Mouse (Mus musculus) stomach, embryonic 14.5 days (tissue): ENCODE results near the gene Sec24c. TPM values are rescaled to one million over a fixed set of nuclear protein-coding genes. Genes with fewer than 3 reads are reported as not detected.
A peak's percentile ranks its signal among the peaks of the same experiment; 100 is the strongest.

Experiments
- ATAC-seq: fragments of 200-750 bp; cut with Nextera tagmentation; 2 replicates; pipeline ENCODE4 v1.8.0; 2017; ENCODE audit warnings: low read depth, moderate TSS enrichment; ENCODE audit not compliant: insufficient number of reproducible peaks, insufficient read depth, low FRiP score
- H3K27ac ChIP-seq: fragments of 300-500 bp; sonication (generic); 2 replicates; pipeline ENCODE4 v1.5.1; 2014; ENCODE audit warnings: mild to moderate bottlenecking, low read length, moderate library complexity, mixed read lengths
- H3K27me3 ChIP-seq: fragments of 300-500 bp; sonication (generic); 2 replicates; pipeline ENCODE4 v1.6.1; 2014; ENCODE audit warnings: low read length, control low read depth, mixed read lengths; ENCODE audit not compliant: control insufficient read depth, insufficient read depth
- H3K36me3 ChIP-seq: fragments of 300-500 bp; sonication (generic); 2 replicates; pipeline ENCODE4 v1.6.1; 2014; ENCODE audit warnings: mild to moderate bottlenecking, control low read depth, low read length, moderate library complexity, mixed read lengths; ENCODE audit not compliant: control insufficient read depth, insufficient read depth
- H3K4me1 ChIP-seq: fragments of 300-500 bp; sonication (generic); 2 replicates; pipeline ENCODE4 v1.6.1; 2014; ENCODE audit warnings: low read length, control low read depth, mixed read lengths; ENCODE audit not compliant: control insufficient read depth, insufficient read depth
- H3K4me2 ChIP-seq: fragments of 300-500 bp; sonication (generic); replicated peaks from 2 replicates; pipeline ENCODE4 v1.6.1; 2014; ENCODE audit warnings: low read depth, low read length, control low read depth
- H3K4me3 ChIP-seq: fragments of 300-500 bp; sonication (generic); 2 replicates; pipeline ENCODE4 v1.5.1; 2014; ENCODE audit warnings: low read depth, low read length, control low read depth
- H3K9ac ChIP-seq: fragments of 300-500 bp; sonication (generic); replicated peaks from 2 replicates; pipeline ENCODE4 v1.6.1; 2014; ENCODE audit warnings: low read depth, mild to moderate bottlenecking, control low read depth, low read length, moderate library complexity, mixed read lengths
- H3K9me3 ChIP-seq: fragments of 300-500 bp; sonication (generic); 2 replicates; pipeline ENCODE4 v1.6.1; 2016; ENCODE audit warnings: low read depth, low read length, control low read depth; ENCODE audit not compliant: control insufficient read depth
- WGBS: fragments of 180-500 bp; shearing (Covaris S2); extraction: QIAGEN DNeasy Blood & Tissue Kit; methylation state at CpG from one replicate; pipeline ENCODE4 v1.1.7; 2014; 5-methylcytosine and 5-hydroxymethylcytosine counted together
- polyA plus RNA-seq: library from polyadenylated mRNA; unstranded; fragments of >200 nt; fragmentation: Nextera tagmentation; extraction: Ambion mirVana; gene quantifications from 2 replicates; pipeline ENCODE4 v1.2.1, GENCODE M21; 2014

Gene Sec24c
- polyA plus RNA-seq, 1 experiment from 2014 or later = 88.1 TPM

DNA sequence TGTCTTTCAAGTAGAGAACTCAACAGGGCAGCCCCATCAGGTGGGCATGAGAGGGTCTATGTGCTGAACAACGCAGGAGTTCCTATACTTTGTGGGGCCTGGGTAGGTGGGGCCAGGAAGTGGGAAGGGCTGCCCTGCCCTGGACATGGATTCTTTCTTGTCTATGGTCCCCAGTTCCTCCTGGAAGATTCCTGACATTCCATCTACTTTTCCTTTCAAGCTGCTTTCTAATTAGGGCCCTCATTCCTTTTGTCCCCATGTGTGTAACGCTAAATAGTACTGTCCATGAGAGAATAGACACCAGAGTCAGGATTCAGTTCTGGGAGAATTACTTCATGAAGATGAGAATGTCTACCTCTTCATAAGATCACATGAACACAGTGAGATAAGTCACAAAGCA is 10.5 kb upstream of the Sec24c start:
- no peak for ATAC-seq
- no peak overlapping the region for H3K27ac ChIP-seq
- 0 out of 2 replicates have a peak, but pooled peaks cover 8% of the 10 kb centered on the region for H3K4me1 ChIP-seq
- H3K4me3 ChIP-seq = no peak overlapping the region
- H3K9me3 ChIP-seq = no peaks in the 10 kb centered on the region
- H3K27me3 ChIP-seq = no peaks in the 10 kb centered on the region
- H3K4me2 ChIP-seq = no peak overlapping the region
- no peaks in the 10 kb centered on the region for H3K36me3 ChIP-seq
- WGBS = 49% methylated on average over 2 of the region's 2 CpGs
- no peak overlapping the region for H3K9ac ChIP-seq

GRCm38 (mm10) chr14:20664436-20664835 is 9.7 kb upstream of the Sec24c start:
- Histone ChIP-seq H3K4me1 (0 out of 2 replicates have a peak, but pooled peaks cover 8% of the 10 kb centered on the region), H3K27ac (no peak overlapping the region), H3K36me3 (no peaks in the 10 kb centered on the region), H3K9me3 (no peaks in the 10 kb centered on the region), H3K4me3 (no peak overlapping the region), H3K27me3 (no peaks in the 10 kb centered on the region), H3K9ac (no peak overlapping the region), H3K4me2 (no peak overlapping the region)
- no peak for ATAC-seq
- 57% methylated on average over 3 of the region's 3 CpGs for WGBS

DNA sequence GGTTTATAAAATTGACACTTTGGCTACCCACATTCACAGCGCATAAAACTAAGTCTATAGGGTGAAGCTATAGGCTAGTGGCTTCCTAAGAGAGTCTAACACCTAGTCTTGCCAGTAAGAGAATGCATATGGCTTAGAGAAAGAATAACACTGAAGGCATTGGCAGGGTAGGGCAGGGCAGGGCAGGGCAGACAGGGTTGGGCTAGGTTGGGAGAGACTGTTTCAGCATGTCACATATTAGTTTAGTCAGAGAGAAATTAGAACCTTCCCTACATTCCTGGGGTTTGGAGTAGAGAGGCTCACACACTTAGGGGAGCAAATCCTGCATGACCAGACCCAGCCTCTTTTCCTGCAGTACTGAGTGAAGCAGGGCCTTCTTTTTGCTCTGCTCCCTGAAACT is 6.6 kb upstream of the Sec24c start:
- Histone ChIP-seq H3K4me1 (no peaks in the 10 kb centered on the region), H3K9me3 (no peaks in the 10 kb centered on the region), H3K36me3 (no peaks in the 10 kb centered on the region), H3K4me2 (no peak overlapping the region), H3K27ac (no peak overlapping the region), H3K27me3 (no peaks in the 10 kb centered on the region), H3K4me3 (no peak overlapping the region), H3K9ac (no peak overlapping the region)
- ATAC-seq = 0 out of 2 replicates have a peak, but pooled peaks have one; percentile 28
- WGBS = 76% methylated on average over 1 of the region's 1 CpGs

DNA sequence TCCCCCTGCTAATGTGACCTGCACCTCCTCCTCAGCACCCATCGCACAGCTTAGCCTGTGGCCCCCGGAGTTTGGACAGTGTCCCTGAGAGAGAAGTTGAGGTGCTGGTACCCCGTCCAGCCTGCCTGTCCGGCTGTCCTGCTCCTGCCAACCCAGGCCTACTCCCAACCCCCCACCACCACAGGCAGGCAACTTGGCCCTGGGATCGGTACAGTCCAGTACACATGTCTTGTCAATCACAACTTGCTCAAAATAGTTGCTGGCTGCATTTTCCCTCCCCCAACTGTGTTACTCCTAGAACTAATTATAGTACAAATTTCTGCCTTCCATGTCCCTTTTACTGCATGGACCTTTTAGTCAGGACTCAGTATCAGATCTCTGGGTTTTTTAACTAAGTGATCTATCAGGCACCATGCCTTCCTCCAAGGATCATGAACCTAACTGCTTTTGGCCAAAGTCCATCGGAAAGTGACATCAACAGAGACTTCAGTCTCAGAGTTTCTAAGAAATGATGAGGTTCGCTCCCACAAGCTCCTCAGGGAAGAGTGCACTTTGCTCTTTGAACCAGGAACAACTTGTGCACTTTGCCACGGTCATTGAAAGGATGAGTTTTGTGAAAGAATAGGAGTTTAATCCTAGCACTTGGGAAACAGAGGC is 5.8 kb upstream of the Sec24c start, which contains the start of gene Synpo2l:
Synpo2l (minus strand) TSS at position 201 of the 657 bp plus-strand sequence.
- Histone ChIP-seq H3K9ac (no peak within 1 kb of the TSS), H3K4me3 (no peak within 1 kb of the TSS), H3K9me3 (no peaks in the 10 kb centered on the region), H3K36me3 (no peaks in the 10 kb centered on the region), H3K27me3 (no peaks in the 10 kb centered on the region), H3K4me2 (no peak within 1 kb of the TSS), H3K27ac (no peak within 1 kb of the TSS), H3K4me1 (no peaks in the 10 kb centered on the region)
- no peak for ATAC-seq
- 78% methylated on average over 8 of the region's 8 CpGs for whole genome bisulfite sequencing

- ATAC-seq = no peak
- Histone ChIP-seq H3K9me3 (no peaks in the 10 kb centered on the region), H3K9ac (no peak overlapping the region), H3K27me3 (no peaks in the 10 kb centered on the region), H3K27ac (no peak overlapping the region), H3K4me3 (no peak overlapping the region), H3K4me2 (peak overlapping the region; percentile 64; the same call in 1 of the 2 replicates), H3K4me1 (peaks cover 8% of the 10 kb centered on the region; the same call in 1 of the 2 replicates), H3K36me3 (peaks cover 17% of the 10 kb centered on the region)
- 94% methylated on average over 2 of the region's 2 CpGs for WGBS
Observed at GRCm38 (mm10) chr14:20672990-20673389, 1.1 kb upstream of the Sec24c start.

DNA sequence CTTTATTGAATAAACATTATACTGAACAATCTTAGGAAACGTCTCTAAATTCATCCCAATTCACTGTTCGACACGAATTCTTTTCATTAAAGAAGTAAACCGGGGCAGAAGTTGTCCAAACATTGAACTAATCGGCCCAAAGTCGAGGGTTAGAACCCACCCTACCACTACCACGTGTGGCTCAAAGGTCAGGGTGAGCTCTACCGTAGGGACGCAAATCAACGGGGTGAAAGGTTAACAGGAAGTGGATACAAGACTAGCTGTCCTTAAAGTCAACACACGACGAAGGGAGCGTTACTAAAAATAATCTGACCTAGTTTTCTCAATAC is 409 bp upstream of the Sec24c start:
- Histone ChIP-seq H3K4me2 (peak overlapping the region; percentile 64), H3K9me3 (no peaks in the 10 kb centered on the region), H3K4me1 (peaks cover 8% of the 10 kb centered on the region; the same call in 1 of the 2 replicates), H3K36me3 (peaks cover 24% of the 10 kb centered on the region), H3K4me3 (peak overlapping the region; percentile 73), H3K27me3 (no peaks in the 10 kb centered on the region), H3K9ac (no peak overlapping the region), H3K27ac (peak overlapping the region; percentile 79)
- peak; percentile 62; the same call in 1 of the 2 replicates for ATAC-seq
- WGBS = 8% methylated on average over 13 of the region's 13 CpGs

DNA sequence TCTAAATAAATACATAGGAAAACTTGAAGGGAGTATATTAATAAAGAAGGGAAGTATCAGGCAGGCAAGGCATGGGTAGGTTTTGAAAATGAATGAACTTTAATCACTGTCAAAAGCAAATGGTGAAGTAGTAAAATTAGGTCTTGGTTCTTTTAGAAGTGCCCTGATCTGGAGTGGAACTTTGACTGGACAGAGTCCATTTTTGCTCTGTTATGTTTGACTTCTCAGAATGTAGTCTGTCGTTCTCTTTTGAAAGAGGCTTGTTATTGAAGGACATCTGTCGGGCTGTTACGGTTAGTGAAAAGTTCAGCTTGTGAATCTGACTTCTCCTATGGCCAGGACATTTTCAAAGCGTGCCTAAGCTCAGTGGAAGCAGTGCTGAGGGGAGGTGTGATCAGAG is 3.8 kb downstream of the Sec24c start:
- H3K4me2 ChIP-seq = no peak overlapping the region
- no peaks in the 10 kb centered on the region for H3K9me3 ChIP-seq
- peaks cover 64% of the 10 kb centered on the region for H3K36me3 ChIP-seq
- no peak overlapping the region for H3K9ac ChIP-seq
- no peak overlapping the region for H3K4me3 ChIP-seq
- no peak for ATAC-seq
- H3K4me1 ChIP-seq = peaks cover 8% of the 10 kb centered on the region; the same call in 1 of the 2 replicates
- 91% methylated on average over 4 of the region's 4 CpGs for WGBS
- no peak overlapping the region for H3K27ac ChIP-seq
- H3K27me3 ChIP-seq = no peaks in the 10 kb centered on the region

GRCm38 (mm10) chr14:20681742-20682141 is 7.6 kb downstream of the Sec24c start:
- Histone ChIP-seq H3K4me3 (no peak overlapping the region), H3K9me3 (no peaks in the 10 kb centered on the region), H3K27ac (no peak overlapping the region), H3K4me2 (no peak overlapping the region), H3K9ac (no peak overlapping the region), H3K27me3 (no peaks in the 10 kb centered on the region), H3K4me1 (no peaks in the 10 kb centered on the region), H3K36me3 (peaks cover 94% of the 10 kb centered on the region)
- 77% methylated on average over 2 of the region's 2 CpGs for WGBS
- ATAC-seq = no peak

GRCm38 (mm10) chr14:20682498-20682897 is 8.4 kb downstream of the Sec24c start:
- H3K27ac ChIP-seq = no peak overlapping the region
- no peaks in the 10 kb centered on the region for H3K9me3 ChIP-seq
- ATAC-seq = no peak
- 77% methylated on average over 3 of the region's 3 CpGs for WGBS
- H3K9ac ChIP-seq = no peak overlapping the region
- H3K4me3 ChIP-seq = no peak overlapping the region
- no peaks in the 10 kb centered on the region for H3K4me1 ChIP-seq
- peaks cover 96% of the 10 kb centered on the region for H3K36me3 ChIP-seq
- H3K4me2 ChIP-seq = no peak overlapping the region
- H3K27me3 ChIP-seq = no peaks in the 10 kb centered on the region
